Mouse (Mus musculus) activated CD4-positive, CD25-positive, alpha-beta regulatory T cell, adult 4 months (primary cell): ENCODE measurements around the gene Iapp. TPM values are rescaled to one million over a fixed set of nuclear protein-coding genes. Genes with fewer than 3 reads are reported as not detected.

Experiments
- polyA plus RNA-seq, 2 experiments: library from polyadenylated mRNA; unstranded; fragments of 100-300 nt; shearing (Covaris generic); gene quantifications; one replicate each; pipeline ENCODE4 v1.2.1; 2017

The Iapp gene
- polyA plus RNA-seq, 2 experiments from 2014 or later = not detected

Other genes starting within 250 kb of the Iapp start
- gene Slco1a6, start 89.9 kb upstream of the Iapp start, polyA plus RNA-seq = 1 to 10 TPM in 1 of 2 experiments, not detected in 1; 1.0 TPM
- gene Slco1a5, start 24.6 kb downstream of the Iapp start, polyA plus RNA-seq = not detected
- 10 to 100 TPM; 21.6 to 23.1 TPM for gene Pyroxd1, start 47.2 kb downstream of the Iapp start, polyA plus RNA-seq
- gene Recql, start 88.7 kb downstream of the Iapp start, polyA plus RNA-seq = 10 to 100 TPM; 37.2 to 60.4 TPM
- 10 to 100 TPM; 49.1 to 50.1 TPM for gene Golt1b, start 88.8 kb downstream of the Iapp start, polyA plus RNA-seq
- under 1 TPM in 1 of 2 experiments, not detected in 1; 0.79 TPM for gene Spx, start 115.0 kb downstream of the Iapp start, polyA plus RNA-seq
- gene Gys2, start 174.7 kb downstream of the Iapp start, polyA plus RNA-seq = not detected
- gene Ldhb, start 209.5 kb downstream of the Iapp start, polyA plus RNA-seq = 10 to 100 TPM; 67.6 to 85.1 TPM